Mouse (Mus musculus) effector memory CD4-positive, alpha-beta T cell, adult 5 months (primary cell): ENCODE results near the gene Kat5. TPM values are rescaled to one million over a fixed set of nuclear protein-coding genes. Genes with fewer than 3 reads are reported as not detected.

Experiments used
- polyA plus RNA-seq: library from polyadenylated mRNA; unstranded; fragments of 100-300 nt; shearing (Covaris generic); gene quantifications from one replicate; pipeline ENCODE4 v1.2.1, GENCODE M21; 2017

The Kat5 gene
- 66.5 TPM for polyA plus RNA-seq

DNA sequence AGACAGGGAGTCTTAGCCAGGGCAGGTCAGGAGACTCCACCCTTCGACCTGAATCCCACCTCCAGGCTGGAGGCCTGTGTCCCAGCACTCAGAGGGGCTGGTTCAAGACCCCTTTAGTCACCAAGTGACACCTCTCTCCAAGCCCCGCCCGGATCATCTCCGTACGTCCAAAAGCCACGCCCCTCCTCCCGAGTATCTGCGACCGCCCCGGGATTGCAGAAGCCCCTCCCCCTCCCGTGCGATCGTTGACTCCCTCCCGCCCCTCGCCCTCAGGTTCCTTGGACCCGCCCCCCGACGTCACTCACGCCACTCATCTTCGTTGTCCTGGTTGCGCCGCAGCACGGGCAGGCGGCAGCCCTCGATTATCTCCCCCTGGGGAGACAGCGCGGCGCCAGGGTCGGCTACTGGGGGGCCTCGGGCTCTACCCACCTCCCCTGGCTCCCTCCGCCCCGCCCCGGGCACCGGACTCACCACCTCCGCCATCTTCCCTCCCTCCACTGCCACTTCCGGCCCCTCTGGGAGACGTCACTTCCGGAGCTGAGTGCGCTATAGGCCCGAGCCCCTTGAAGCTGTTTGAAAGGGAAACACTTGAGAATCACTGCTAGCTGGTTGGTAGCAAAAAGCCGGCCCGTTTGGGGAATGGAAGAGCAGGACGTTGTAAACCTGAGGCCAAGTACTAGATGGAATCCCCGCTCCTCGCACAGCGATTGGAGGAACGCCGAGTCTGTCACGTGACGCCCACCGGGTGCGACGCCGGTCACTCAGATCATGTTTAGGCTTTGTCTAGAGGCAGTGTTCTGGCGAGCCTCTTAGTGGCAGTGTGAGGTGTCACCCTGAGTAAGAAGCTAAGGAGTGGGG, at the start of gene Kat5:
Kat5 (minus strand) TSS at position 691 of the 858 bp plus-strand sequence.

DNA sequence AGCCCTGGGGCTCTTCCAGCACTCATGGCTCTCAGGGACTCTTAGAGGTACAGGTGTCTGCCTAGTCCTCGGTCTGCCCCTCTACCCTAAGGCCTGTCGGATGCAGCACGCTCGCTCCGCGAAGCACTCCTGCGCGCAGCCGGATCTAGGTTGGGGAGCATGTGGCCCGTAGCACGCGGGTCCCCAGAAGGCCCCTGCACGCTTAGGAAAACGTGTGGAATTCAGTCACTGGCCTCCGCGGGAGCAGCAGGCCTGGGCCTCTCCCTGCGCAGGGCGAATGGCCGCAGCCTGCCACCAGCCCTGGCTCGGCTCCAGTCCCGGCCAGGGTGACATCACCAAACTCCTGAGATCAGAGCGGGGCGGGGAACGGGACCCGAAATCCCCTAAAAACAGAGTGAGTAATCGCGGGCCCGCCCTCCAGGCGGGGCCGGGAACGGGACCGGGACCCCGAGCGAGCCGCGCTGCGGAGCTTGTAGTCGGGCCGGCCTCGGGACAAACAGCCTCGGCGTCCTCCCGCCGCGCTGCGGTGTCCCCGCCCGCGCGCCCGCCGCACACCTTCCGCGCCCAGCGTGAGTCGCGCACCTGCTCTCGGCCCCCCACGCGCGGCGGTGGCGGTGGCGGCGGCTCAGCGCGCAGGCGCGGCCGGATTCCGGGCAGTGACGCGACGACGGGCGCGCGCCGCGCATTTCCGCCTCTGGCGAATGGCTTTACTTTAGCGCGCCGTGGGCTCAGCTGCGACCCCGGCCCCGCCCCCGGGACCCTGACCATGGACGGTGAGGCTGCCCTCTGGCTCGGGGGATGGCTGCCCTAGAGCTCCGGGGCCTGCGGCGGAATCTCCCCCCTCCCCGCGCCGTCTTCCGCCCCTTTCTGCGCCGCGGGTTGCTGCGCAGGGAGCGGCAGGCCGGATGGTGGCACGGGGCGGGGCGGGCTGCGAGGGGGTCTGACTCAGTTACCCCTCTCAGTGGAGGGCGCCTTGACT, 27.3 kb upstream of the Kat5 start, which contains the start of gene Rela:
Rela (plus strand) TSS at position 415 of the 979 bp plus-strand sequence.

DNA sequence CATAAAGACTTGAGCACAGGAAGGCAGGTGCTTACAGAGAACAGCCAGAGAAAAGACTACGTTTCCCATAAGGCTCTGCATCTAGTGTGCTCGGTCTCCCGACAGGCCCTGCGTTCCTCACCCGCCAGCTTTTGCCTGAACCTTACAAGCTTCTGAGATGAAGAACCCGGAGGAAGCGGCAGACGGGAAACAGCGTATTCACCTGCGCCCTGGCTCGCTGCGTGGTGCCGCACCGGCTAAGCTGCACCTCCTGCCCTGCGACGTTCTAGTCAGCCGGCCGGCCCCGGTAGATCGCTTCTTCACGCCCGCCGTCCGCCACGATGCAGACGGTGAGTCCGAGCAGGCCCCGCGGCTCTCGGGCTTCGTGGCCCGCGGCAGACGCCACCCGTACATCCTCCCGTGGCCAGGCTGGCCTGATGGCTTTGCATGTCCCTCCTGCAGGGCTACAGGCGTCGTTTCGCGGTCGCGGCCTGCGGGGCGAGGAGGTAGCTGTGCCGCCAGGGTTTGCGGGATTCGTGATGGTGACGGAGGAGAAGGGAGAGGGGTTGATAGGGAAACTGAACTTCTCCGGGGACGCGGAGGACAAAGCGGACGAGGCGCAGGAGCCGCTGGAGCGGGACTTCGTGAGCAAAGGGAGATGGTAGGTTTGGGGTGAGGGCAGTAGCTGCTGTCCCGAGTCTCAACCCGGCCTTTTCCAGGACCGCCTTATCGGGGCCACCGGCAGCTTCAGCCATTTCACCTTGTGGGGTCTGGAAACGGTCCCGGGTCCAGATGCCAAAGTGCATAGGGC, 8.1 kb downstream of the Kat5 start, which contains the start of gene Rnaseh2c:
Rnaseh2c (plus strand) TSS at position 122 of the 790 bp plus-strand sequence.

DNA sequence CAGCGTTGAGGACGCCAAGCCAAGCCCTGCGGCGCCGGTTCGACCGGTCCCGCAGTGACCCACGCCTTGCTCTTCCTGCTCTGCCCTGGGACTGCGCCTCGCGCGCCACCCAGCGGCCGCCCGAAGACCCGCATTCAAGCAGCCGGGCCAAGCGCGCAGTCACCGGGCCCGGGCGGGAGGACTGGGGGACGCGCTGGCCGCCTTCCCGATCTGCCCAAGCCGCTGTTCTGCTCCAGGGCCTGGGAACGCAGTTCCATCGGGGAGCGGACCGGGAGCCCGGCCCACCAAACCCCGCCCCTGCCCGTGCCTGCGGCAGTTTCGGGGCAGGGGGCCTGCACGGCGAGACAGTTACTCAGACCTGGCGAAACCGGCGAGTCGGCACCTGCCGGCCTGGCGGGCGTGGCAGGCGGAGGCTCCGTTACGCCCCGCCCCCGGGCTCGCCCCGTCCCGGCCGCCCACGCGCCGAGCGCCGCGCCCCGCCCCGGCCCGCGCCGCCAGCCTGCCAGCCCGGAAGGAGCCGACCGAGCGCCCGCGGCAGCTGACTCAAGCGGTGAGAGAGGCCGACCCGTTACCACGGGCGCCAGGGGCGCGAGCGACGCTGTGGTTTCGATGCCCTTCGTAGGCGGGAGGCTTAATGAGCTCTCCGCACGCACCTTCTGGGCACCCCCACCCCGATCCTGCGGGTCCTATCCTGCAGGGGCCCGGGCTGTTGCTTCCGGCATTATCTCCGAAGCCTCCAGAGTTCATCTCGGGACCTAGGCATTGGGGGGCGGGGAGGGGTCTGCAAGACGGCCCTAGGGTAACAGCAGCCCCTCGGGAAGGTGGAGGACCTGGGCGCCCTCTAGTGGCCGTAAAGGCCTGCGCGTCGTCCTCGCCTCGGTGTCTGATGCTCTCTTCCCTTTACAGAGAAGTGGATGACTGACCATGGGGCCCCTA, 42.2 kb downstream of the Kat5 start, which contains the start of gene Ap5b1:
Ap5b1 (plus strand) TSS at position 492 of the 936 bp plus-strand sequence.

DNA sequence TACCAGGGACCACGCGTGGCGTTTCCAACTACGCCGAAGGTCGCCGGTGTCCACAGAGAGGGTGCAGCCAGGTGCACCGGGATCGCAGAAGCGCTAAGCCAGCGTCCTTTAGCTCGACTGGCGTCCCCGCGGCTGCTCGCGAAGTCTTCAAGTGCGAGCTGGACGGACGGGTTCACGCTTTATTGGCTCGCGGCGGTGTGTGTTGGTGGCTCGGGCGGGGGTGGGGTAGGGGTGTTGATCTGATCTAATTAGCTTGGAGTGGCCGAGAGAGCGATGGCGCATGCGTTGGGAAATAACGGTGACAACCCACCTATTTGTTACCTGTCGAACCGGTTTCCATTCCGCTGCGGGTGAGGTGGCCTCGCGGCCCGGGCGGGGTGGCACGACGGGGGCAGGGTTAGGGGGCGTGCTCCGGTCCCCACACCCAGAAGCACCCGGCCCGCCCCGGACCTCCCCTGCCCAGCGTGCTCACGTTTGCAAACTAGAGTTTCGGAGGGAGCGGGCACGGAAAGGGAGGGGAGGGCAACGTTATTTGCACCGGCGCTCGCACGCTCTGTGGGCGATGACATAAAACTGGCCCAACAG, 49.5 kb downstream of the Kat5 start, which contains the start of gene Ovol1:
Ovol1 (minus strand) TSS at position 190 of the 585 bp plus-strand sequence.

Other genes starting within 250 kb of the Kat5 start
- 35.1 TPM for gene Eif1ad, start 243.5 kb downstream of the Kat5 start, polyA plus RNA-seq
- 156 TPM for gene Banf1, start 243.1 kb downstream of the Kat5 start, polyA plus RNA-seq
- gene Sart1, start 221.5 kb downstream of the Kat5 start, polyA plus RNA-seq, result 218 TPM
- gene Tsga10ip, start 207.7 kb downstream of the Kat5 start, polyA plus RNA-seq, result not detected
- gene Drap1, start 185.3 kb downstream of the Kat5 start, polyA plus RNA-seq, result 175 TPM
- gene AI837181, start 185.1 kb downstream of the Kat5 start, polyA plus RNA-seq, result 24.5 TPM
- 0.77 TPM for gene Fosl1, start 162.7 kb downstream of the Kat5 start, polyA plus RNA-seq
- gene Ccdc85b, start 152.3 kb downstream of the Kat5 start, polyA plus RNA-seq, result 4.4 TPM
- 68.1 TPM for gene Fibp, start 149.6 kb downstream of the Kat5 start, polyA plus RNA-seq
- gene Ctsw, start 141.7 kb downstream of the Kat5 start, polyA plus RNA-seq, result 191 TPM
- gene Efemp2, start 136.3 kb downstream of the Kat5 start, polyA plus RNA-seq, result 0.86 TPM
- 24.6 TPM for gene Mus81, start 121.8 kb downstream of the Kat5 start, polyA plus RNA-seq
- gene Cfl1, start 119.8 kb downstream of the Kat5 start, polyA plus RNA-seq, result 2,701 TPM
- gene 1700020D05Rik, start 106.5 kb downstream of the Kat5 start, polyA plus RNA-seq, result not detected
- gene Snx32, start 99.7 kb downstream of the Kat5 start, polyA plus RNA-seq, result 3.8 TPM
- not detected for gene Ovol1, start 49.6 kb downstream of the Kat5 start, polyA plus RNA-seq
- 8.2 TPM for gene Ap5b1, start 42.2 kb downstream of the Kat5 start, polyA plus RNA-seq
- 84.3 TPM for gene Rnaseh2c, start 8.4 kb downstream of the Kat5 start, polyA plus RNA-seq
- gene Rela, start 27.2 kb upstream of the Kat5 start, polyA plus RNA-seq, result 279 TPM
- gene Sipa1, start 53.5 kb upstream of the Kat5 start, polyA plus RNA-seq, result 174 TPM
- 58.1 TPM for gene Map3k11, start 78.5 kb upstream of the Kat5 start, polyA plus RNA-seq
- gene Pcnx3, start 78.7 kb upstream of the Kat5 start, polyA plus RNA-seq, result 45.2 TPM
- 2.7 TPM for gene Kcnk7, start 94.1 kb upstream of the Kat5 start, polyA plus RNA-seq
- gene Ehbp1l1, start 116.1 kb upstream of the Kat5 start, polyA plus RNA-seq, result 44.6 TPM
- 73.6 TPM for gene Fam89b, start 119.4 kb upstream of the Kat5 start, polyA plus RNA-seq
- 0.65 TPM for gene Ltbp3, start 130.7 kb upstream of the Kat5 start, polyA plus RNA-seq
- 66.7 TPM for gene Scyl1, start 161.2 kb upstream of the Kat5 start, polyA plus RNA-seq